Mouse (Mus musculus) neural tube, embryonic 13.5 days (tissue): Measurements from ENCODE around the gene Cmip. TPM values are rescaled to one million over a fixed set of nuclear protein-coding genes. Genes with fewer than 3 reads are reported as not detected.

Experiments used
- ATAC-seq: fragments of 200-750 bp; cut with Nextera tagmentation; 2 replicates; pipeline ENCODE4 v1.8.0; 2017; ENCODE audit warnings: low read depth, mild to moderate bottlenecking, moderate TSS enrichment, moderate library complexity
- H3K27ac ChIP-seq: fragments of 300-500 bp; sonication (generic); replicated peaks from 2 replicates; pipeline ENCODE4 v1.5.1; 2015; ENCODE audit warnings: moderate library complexity, mild to moderate bottlenecking, inconsistent platforms
- H3K27me3 ChIP-seq: fragments of 300-500 bp; sonication (generic); 2 replicates; pipeline ENCODE4 v1.6.1; 2015; ENCODE audit warnings: mild to moderate bottlenecking, inconsistent platforms
- H3K36me3 ChIP-seq: fragments of 300-500 bp; sonication (generic); 2 replicates; pipeline ENCODE4 v1.6.1; 2015; ENCODE audit warnings: mild to moderate bottlenecking, inconsistent platforms
- H3K4me1 ChIP-seq: fragments of 300-500 bp; sonication (generic); replicated peaks from 2 replicates; pipeline ENCODE4 v1.6.1; 2015; ENCODE audit warnings: inconsistent platforms
- H3K4me2 ChIP-seq: fragments of 300-500 bp; sonication (generic); 2 replicates; pipeline ENCODE4 v1.6.1; 2015; ENCODE audit warnings: inconsistent platforms, mild to moderate bottlenecking, moderate library complexity
- H3K4me3 ChIP-seq: fragments of 300-500 bp; sonication (generic); 2 replicates; pipeline ENCODE4 v1.5.1; 2015; ENCODE audit warnings: mild to moderate bottlenecking, inconsistent platforms
- H3K9ac ChIP-seq: fragments of 300-500 bp; sonication (generic); 2 replicates; pipeline ENCODE4 v1.6.1; 2015; ENCODE audit warnings: moderate library complexity, mild to moderate bottlenecking, inconsistent platforms
- H3K9me3 ChIP-seq: fragments of 300-500 bp; sonication (generic); 2 replicates; pipeline ENCODE4 v1.6.1; 2016; ENCODE audit warnings: inconsistent platforms
- WGBS: fragments of 180-500 bp; shearing (Covaris S2); methylation state at CpG from one replicate; pipeline ENCODE4 v1.1.7; 2015; 5-methylcytosine and 5-hydroxymethylcytosine counted together
- polyA plus RNA-seq: library from polyadenylated mRNA; unstranded; fragments of >200 nt; fragmentation: Nextera tagmentation; extraction: Ambion mirVana; gene quantifications from 2 replicates; pipeline ENCODE4 v1.2.1, GENCODE M21; 2015

Cmip gene
- polyA plus RNA-seq: 106 and 115 TPM in 2 replicates

DNA sequence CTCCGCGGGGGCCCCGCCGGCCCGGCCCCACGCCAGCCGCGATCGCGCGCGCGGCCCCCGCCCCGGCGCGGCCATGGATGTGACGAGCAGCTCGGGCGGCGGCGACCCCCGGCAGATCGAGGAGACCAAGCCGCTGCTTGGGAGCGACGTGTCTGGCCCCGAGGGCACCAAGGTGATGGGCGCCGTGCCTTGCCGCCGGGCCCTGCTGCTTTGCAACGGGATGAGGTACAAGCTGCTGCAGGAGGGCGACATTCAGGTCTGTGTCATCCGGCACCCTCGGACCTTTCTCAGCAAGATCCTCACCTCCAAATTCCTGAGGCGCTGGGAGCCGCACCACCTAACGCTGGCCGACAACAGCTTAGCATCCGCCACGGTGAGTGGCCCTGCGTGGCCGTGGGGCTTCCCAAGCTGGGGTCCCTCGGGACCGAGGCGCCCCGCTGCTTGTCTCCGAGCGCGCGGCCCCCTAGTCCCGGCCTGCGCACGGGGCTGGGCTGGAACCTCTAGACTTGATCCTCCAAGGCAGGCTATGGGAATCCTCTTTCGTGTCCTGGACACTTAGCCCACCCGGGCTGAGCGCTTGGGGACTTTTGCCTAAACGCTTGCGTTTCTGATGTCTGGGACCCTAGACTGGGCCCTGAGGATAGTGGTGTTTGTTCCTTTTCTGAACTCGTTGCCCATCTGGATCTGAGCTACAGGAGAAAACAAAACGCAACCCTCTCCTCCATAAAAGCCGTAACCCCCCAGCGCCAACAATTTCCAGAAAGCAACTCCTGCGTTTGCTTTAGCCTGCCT is at the start of gene Cmip:
Gene Cmip (plus strand): TSS at position 36 of the 792 bp plus-strand sequence.
- H3K4me2 ChIP-seq: peak within 1 kb of the TSS; percentile 89
- H3K4me3 ChIP-seq: peak within 1 kb of the TSS; percentile 89
- H3K9ac ChIP-seq: peak within 1 kb of the TSS; percentile 98
- no peaks in the 10 kb centered on the region for H3K9me3 ChIP-seq
- ATAC-seq: peak; percentile 34
- H3K27me3 ChIP-seq: no peaks in the 10 kb centered on the region
- H3K4me1 ChIP-seq: peaks cover 45% of the 10 kb centered on the region
- no peaks in the 10 kb centered on the region for H3K36me3 ChIP-seq
- peak within 1 kb of the TSS; percentile 97 for H3K27ac ChIP-seq
- WGBS: under 1% methylated on average over 54 of the region's 65 CpGs

DNA sequence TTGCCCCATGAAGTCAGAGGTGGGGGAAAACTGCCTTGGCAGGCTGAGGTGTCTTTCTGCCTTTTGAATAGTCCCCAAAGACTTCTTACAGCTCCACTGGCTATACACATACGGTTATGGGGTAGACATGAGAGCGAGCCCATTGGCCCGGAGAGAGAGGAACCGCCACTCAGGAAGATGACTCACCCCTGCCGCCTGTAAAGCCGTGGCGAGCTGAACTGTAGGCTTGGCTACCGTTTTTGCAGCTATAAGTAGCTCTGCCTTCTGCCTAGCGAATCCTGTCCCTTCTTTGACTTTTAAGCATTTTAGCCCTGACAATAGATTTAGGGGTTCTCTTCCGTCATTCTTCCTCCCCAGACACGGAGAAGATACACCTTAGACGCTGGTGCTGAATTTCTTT is 47.7 kb upstream of the Cmip start:
- WGBS: 89% methylated on average over 12 of the region's 12 CpGs
- no peak for ATAC-seq

GRCm38 (mm10) chr8:117212100-117212499 is 44.8 kb upstream of the Cmip start:
- no peak for ATAC-seq
- 81% methylated on average over 11 of the region's 11 CpGs for WGBS
- Histone ChIP-seq H3K4me2 (no peak overlapping the region), H3K36me3 (peaks cover 28% of the 10 kb centered on the region; the same call in 1 of the 2 replicates), H3K27me3 (no peaks in the 10 kb centered on the region), H3K4me3 (no peak overlapping the region), H3K27ac (no peak overlapping the region), H3K9ac (no peak overlapping the region), H3K4me1 (no peaks in the 10 kb centered on the region), H3K9me3 (no peaks in the 10 kb centered on the region)

More for the DNA sequence above, 47.7 kb upstream of the Cmip start:
- Histone ChIP-seq H3K4me1 (no peaks in the 10 kb centered on the region), H3K4me3 (no peak overlapping the region), H3K27ac (no peak overlapping the region), H3K9me3 (no peaks in the 10 kb centered on the region), H3K9ac (no peak overlapping the region), H3K36me3 (peaks cover 25% of the 10 kb centered on the region), H3K27me3 (no peaks in the 10 kb centered on the region), H3K4me2 (no peak overlapping the region)

GRCm38 (mm10) chr8:117217724-117218123 is 39.1 kb upstream of the Cmip start:
- Histone ChIP-seq H3K27me3 (no peaks in the 10 kb centered on the region), H3K9ac (no peak overlapping the region), H3K36me3 (peaks cover 18% of the 10 kb centered on the region; the same call in 1 of the 2 replicates), H3K4me3 (no peak overlapping the region), H3K4me1 (no peaks in the 10 kb centered on the region), H3K4me2 (no peak overlapping the region), H3K27ac (no peak overlapping the region), H3K9me3 (no peaks in the 10 kb centered on the region)
- no peak for ATAC-seq
- WGBS: 96% methylated on average over 2 of the region's 2 CpGs

DNA sequence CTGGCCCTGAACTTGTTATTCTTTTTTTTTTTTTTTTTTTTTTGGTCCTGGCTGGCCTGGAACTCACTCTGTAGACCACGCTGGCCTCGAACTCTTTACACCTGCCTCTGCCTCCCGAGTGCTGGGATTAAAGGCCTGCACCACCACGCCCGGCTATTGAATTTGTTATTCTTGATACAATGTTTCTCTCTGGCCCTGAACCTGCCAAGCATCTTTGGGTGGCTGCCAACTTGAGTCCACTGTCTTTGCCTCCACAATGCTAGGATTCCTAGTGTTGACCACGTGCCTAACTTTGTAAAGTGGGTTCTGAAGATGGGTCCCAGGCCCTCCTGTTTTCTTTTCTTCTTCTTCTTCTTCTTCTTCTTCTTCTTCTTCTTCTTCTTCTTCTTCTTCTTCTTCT is 34.5 kb upstream of the Cmip start:
- no peak for ATAC-seq
- H3K4me3 ChIP-seq: no peak overlapping the region
- no peak overlapping the region for H3K4me2 ChIP-seq
- H3K27ac ChIP-seq: no peak overlapping the region
- 85% methylated on average over 6 of the region's 6 CpGs for WGBS
- no peak overlapping the region for H3K9ac ChIP-seq
- no peaks in the 10 kb centered on the region for H3K36me3 ChIP-seq
- H3K9me3 ChIP-seq: no peaks in the 10 kb centered on the region
- H3K4me1 ChIP-seq: no peaks in the 10 kb centered on the region
- no peaks in the 10 kb centered on the region for H3K27me3 ChIP-seq

DNA sequence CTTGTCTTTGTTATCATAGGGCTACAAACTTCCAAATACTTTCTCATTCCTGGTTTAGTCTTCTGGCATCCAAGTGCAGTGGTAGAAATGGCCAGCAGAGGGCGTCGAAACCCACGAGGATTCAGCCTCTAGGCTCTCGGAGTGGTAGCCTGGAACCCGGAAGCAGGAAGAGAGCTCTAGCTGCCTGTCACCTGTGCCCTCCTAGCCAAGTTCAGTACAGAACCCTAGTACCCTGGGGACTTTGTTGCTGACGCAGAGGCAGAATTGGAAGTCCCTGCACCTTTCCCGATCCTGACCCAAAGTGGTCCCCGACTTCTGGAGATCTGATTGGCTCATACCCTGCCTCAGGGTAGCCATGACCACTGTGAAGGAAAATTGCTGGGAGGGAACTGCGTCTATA is 32.2 kb upstream of the Cmip start:
- Histone ChIP-seq H3K9me3 (no peaks in the 10 kb centered on the region), H3K27me3 (no peaks in the 10 kb centered on the region), H3K9ac (0 out of 2 replicates have a peak overlapping the region, but pooled peaks have one; percentile 35), H3K27ac (no peak overlapping the region), H3K4me3 (peak overlapping the region; percentile 29), H3K4me1 (no peaks in the 10 kb centered on the region), H3K4me2 (peak overlapping the region; percentile 49), H3K36me3 (no peaks in the 10 kb centered on the region)
- 15% methylated on average over 9 of the region's 9 CpGs for WGBS
- peak; percentile 67 for ATAC-seq

DNA sequence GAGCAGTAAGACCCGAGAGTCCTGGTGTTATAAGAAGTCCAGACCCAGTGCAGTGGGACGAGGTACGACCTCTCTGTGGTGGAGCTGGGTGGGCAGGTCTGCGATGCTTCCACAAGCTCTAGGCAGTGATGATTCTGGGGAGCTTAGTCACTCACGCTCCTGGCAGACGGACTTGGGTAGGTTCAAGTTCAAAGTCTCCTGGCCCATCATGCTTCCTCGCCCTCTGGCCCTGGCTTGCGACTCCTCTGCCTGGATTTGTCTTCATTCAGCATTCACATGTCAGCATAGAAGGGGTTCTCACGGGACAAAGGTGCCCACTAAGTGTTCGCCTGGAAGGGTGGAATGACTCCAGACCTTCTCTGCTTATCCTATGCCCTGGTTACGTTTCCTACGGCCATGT is 30.6 kb upstream of the Cmip start:
- no peak overlapping the region for H3K27ac ChIP-seq
- no peaks in the 10 kb centered on the region for H3K27me3 ChIP-seq
- no peaks in the 10 kb centered on the region for H3K4me1 ChIP-seq
- ATAC-seq: no peak
- 90% methylated on average over 12 of the region's 12 CpGs for WGBS
- H3K9ac ChIP-seq: no peak overlapping the region
- no peak overlapping the region for H3K4me3 ChIP-seq
- no peak overlapping the region for H3K4me2 ChIP-seq
- H3K9me3 ChIP-seq: no peaks in the 10 kb centered on the region
- no peaks in the 10 kb centered on the region for H3K36me3 ChIP-seq

DNA sequence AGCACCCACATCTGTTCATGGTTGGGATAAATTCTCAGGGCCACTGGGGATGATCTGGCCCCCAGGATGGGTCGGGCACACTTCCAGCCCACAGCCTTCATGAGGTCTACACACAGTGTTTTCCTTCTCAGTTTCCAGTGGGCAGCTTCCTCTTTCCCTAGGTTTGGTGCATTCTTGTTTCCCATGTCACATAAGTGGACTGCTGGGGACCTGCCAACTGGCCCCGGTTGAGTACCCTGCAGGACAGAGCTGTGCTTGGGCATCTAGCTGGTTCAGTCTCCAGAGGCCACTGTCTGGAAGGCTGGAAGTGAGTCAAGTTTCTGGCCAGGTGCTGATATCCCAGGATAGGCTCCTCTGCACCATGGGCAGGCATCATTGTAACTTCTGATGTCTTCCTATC is 29.5 kb upstream of the Cmip start:
- Histone ChIP-seq H3K4me2 (no peak overlapping the region), H3K9ac (no peak overlapping the region), H3K27me3 (no peaks in the 10 kb centered on the region), H3K4me3 (no peak overlapping the region), H3K36me3 (no peaks in the 10 kb centered on the region), H3K27ac (no peak overlapping the region), H3K9me3 (no peaks in the 10 kb centered on the region), H3K4me1 (no peaks in the 10 kb centered on the region)
- 74% methylated on average over 2 of the region's 2 CpGs for WGBS
- ATAC-seq: no peak

DNA sequence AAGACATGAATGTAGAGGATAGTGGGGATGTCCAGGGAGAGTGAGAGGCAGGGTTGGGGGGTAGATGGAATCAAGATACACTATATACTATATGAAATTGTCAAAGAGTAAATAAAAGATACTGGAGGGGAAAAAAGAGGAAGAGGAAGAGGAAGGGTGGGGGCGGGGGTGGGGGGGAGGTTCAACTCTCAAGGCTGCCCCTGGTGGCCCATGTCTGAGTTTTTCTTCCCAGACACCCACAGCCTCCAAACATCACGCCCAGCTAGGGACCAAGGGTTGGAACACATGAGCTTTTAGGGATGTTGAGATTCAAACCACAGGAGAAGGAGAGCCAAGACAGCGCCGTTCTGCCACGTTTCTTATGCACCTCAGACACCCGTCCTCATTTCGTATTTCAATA is 23.7 kb upstream of the Cmip start:
- Histone ChIP-seq H3K27ac (no peak overlapping the region), H3K4me3 (no peak overlapping the region), H3K4me2 (no peak overlapping the region), H3K36me3 (no peaks in the 10 kb centered on the region), H3K9me3 (no peaks in the 10 kb centered on the region), H3K4me1 (no peaks in the 10 kb centered on the region), H3K27me3 (no peaks in the 10 kb centered on the region), H3K9ac (no peak overlapping the region)
- 88% methylated on average over 7 of the region's 7 CpGs for WGBS
- no peak for ATAC-seq

DNA sequence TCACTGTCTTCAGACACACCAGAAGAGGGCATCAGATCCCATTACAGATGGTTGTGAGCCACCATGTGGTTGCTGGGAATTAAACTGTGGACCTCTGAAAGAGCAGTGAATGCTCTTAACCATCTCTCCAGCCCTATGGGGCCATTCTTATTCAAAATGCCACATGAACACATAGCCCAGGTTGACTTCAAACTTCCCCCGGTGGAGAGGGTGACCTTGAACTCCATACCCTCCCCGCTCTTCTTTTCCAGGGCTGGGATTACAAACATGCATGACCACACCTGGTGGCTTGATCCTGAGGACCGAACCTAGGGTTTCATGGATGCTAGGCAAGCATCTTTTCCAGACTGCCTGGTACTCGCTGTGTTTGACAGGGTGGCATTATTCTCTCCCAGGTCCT is 20.3 kb upstream of the Cmip start:
- Histone ChIP-seq H3K4me3 (no peak overlapping the region), H3K9ac (no peak overlapping the region), H3K27ac (no peak overlapping the region), H3K27me3 (no peaks in the 10 kb centered on the region), H3K4me2 (no peak overlapping the region), H3K9me3 (no peaks in the 10 kb centered on the region), H3K4me1 (no peaks in the 10 kb centered on the region), H3K36me3 (no peaks in the 10 kb centered on the region)
- 93% methylated on average over 4 of the region's 4 CpGs for WGBS
- ATAC-seq: no peak

GRCm38 (mm10) chr8:117240326-117240725 is 16.5 kb upstream of the Cmip start:
- no peak overlapping the region for H3K9ac ChIP-seq
- no peak overlapping the region for H3K4me3 ChIP-seq
- WGBS: 80% methylated on average over 5 of the region's 5 CpGs

DNA sequence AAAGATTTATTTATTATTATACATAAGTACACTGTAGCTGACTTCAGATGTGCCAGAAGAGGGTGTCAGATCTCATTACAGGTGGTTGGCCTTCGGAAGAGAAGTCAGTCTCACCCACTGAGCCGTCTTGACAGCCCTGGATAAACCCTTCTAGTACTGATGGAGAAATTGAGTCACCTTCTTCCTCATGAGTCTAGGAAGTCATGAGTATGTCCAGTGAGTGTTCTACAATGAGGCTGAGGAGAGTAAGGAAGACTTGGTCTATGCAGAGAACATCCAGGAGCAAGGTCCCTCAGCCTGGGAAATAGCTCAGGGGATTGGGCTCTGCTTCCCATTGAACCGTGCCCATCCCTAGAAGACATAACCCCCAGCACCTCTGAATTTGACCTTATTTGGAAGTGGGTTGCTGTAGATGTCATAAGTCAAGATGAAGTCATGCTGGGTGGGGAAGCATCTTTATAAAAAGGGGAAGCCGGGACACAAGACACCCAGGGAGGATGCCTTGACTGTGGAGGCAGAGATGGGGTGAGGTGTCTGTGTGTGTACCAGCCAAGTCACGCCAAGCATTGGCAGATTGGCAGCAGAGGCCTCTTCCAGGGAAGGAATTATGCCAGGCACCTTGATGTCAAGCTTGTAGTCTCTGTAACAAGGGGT is 15.9 kb upstream of the Cmip start:
- no peak overlapping the region for H3K27ac ChIP-seq
- WGBS: 83% methylated on average over 5 of the region's 5 CpGs
- no peaks in the 10 kb centered on the region for H3K27me3 ChIP-seq
- H3K4me3 ChIP-seq: no peak overlapping the region
- H3K9me3 ChIP-seq: no peaks in the 10 kb centered on the region
- no peak for ATAC-seq
- no peak overlapping the region for H3K4me2 ChIP-seq
- no peaks in the 10 kb centered on the region for H3K4me1 ChIP-seq
- no peak overlapping the region for H3K9ac ChIP-seq
- no peaks in the 10 kb centered on the region for H3K36me3 ChIP-seq

More at GRCm38 (mm10) chr8:117240326-117240725, 16.5 kb upstream of the Cmip start:
- Histone ChIP-seq H3K27ac (no peak overlapping the region), H3K27me3 (no peaks in the 10 kb centered on the region), H3K9me3 (no peaks in the 10 kb centered on the region), H3K36me3 (no peaks in the 10 kb centered on the region), H3K4me1 (no peaks in the 10 kb centered on the region), H3K4me2 (no peak overlapping the region)
- ATAC-seq: no peak
